Mouse (Mus musculus) left cerebral cortex, postnatal 10 days (tissue): ENCODE data around the gene Zfp287. TPM values are rescaled to one million over a fixed set of nuclear protein-coding genes. Genes with fewer than 3 reads are reported as not detected.

ENCODE experiments used
- total RNA-seq, 2 experiments: library from RNA; stranded (reverse); gene quantifications; 2 replicates each; pipeline ENCODE4 v1.2.3; 2021

The Zfp287 gene
- total RNA-seq, 2 experiments from 2014 or later = 16.8 to 19.1 TPM

Other genes starting within 250 kb of the Zfp287 start
- 10 to 100 TPM; 38.0 to 42.0 TPM for gene Cenpv, start 192.6 kb downstream of the Zfp287 start, total RNA-seq
- gene Ubb, start 180.7 kb downstream of the Zfp287 start, total RNA-seq = 1,000 to 10,000 TPM; 1,760 to 1,780 TPM
- 10 to 100 TPM; 27.8 to 30.0 TPM for gene Trpv2, start 157.4 kb downstream of the Zfp287 start, total RNA-seq
- gene Lrrc75a, start 83.4 kb downstream of the Zfp287 start, total RNA-seq = 10 to 100 TPM; 13.0 to 14.2 TPM
- gene Mmgt2, start 83.2 kb downstream of the Zfp287 start, total RNA-seq = 10 to 100 TPM; 23.5 to 25.8 TPM
- gene Gm10428, start 21.2 kb upstream of the Zfp287 start, total RNA-seq = not detected
- gene Zfp286, start 57.6 kb upstream of the Zfp287 start, total RNA-seq = 10 to 100 TPM; 23.5 to 24.5 TPM
- 1 to 10 TPM; 4.8 to 6.0 TPM for gene Trim16, start 88.3 kb upstream of the Zfp287 start, total RNA-seq
- gene Fbxw10, start 115.2 kb upstream of the Zfp287 start, total RNA-seq = under 1 TPM; 0.71 to 0.92 TPM
- 10 to 100 TPM; 19.8 to 21.6 TPM for gene Tvp23b, start 147.6 kb upstream of the Zfp287 start, total RNA-seq
- gene Cdrt4, start 219.3 kb upstream of the Zfp287 start, total RNA-seq = not detected